Mouse (Mus musculus): Measurements from ENCODE around the gene Itprip. TPM values are rescaled to one million over a fixed set of nuclear protein-coding genes. Genes with fewer than 3 reads are reported as not detected.

The Itprip gene
- polyA plus RNA-seq, 1 experiment from 2014 or later = 5.1 TPM

DNA sequence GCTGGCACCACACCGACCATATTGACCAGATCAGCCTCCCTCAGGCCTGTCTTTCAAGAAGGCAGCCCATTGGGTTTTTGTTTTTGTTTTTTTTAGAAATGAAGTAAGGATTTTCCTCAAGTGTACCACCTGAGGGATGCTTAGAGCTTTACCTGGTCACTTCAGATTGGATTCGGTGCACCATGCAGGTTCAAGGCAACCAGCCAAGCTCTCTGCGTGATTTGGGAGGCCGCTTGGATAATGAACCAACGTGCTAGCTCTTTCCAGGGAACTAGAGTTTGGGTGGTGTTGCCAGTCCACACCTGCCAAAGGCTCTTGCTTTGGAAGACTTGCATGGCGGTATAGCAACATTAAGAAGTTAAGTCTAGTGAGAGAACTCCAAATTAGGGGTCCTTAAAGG is 26.0 kb downstream of the Itprip start:
- ATAC-seq (replicated peaks) = no peak
- H3K27me3 ChIP-seq (replicated peaks) = no peaks in the 10 kb centered on the region
- no peak overlapping the region for H3K4me2 ChIP-seq
- no peak overlapping the region for H3K27ac ChIP-seq
- no peak overlapping the region for H3K9ac ChIP-seq
- no peaks in the 10 kb centered on the region for H3K4me1 ChIP-seq
- peaks cover 5% of the 10 kb centered on the region; the same call in 1 of the 2 replicates for H3K36me3 ChIP-seq (replicated peaks)
- no peaks in the 10 kb centered on the region for H3K9me3 ChIP-seq
- no peak overlapping the region for H3K4me3 ChIP-seq
- 96% methylated on average over 6 of the region's 6 CpGs for WGBS

- Histone ChIP-seq H3K4me1 (no peaks in the 10 kb centered on the region), H3K9me3 (no peaks in the 10 kb centered on the region), H3K27ac (no peak overlapping the region), H3K4me3 (no peak overlapping the region), H3K4me2 (no peak overlapping the region), H3K36me3 (replicated peaks) (no peaks in the 10 kb centered on the region), H3K27me3 (replicated peaks) (no peaks in the 10 kb centered on the region), H3K9ac (no peak overlapping the region)
- WGBS = 82% methylated on average over 11 of the region's 11 CpGs
- ATAC-seq (replicated peaks) = no peak
Observed at GRCm38 (mm10) chr19:47891562-47892312, 27.4 kb downstream of the Itprip start.

GRCm38 (mm10) chr19:47890489-47891130 is 28.5 kb downstream of the Itprip start:
- Histone ChIP-seq H3K36me3 (replicated peaks) (no peaks in the 10 kb centered on the region), H3K4me3 (no peak overlapping the region), H3K4me2 (no peak overlapping the region), H3K27ac (no peak overlapping the region), H3K9me3 (no peaks in the 10 kb centered on the region), H3K4me1 (no peaks in the 10 kb centered on the region), H3K9ac (no peak overlapping the region), H3K27me3 (replicated peaks) (no peaks in the 10 kb centered on the region)
- ATAC-seq (replicated peaks) = no peak
- WGBS = 73% methylated on average over 10 of the region's 10 CpGs

DNA sequence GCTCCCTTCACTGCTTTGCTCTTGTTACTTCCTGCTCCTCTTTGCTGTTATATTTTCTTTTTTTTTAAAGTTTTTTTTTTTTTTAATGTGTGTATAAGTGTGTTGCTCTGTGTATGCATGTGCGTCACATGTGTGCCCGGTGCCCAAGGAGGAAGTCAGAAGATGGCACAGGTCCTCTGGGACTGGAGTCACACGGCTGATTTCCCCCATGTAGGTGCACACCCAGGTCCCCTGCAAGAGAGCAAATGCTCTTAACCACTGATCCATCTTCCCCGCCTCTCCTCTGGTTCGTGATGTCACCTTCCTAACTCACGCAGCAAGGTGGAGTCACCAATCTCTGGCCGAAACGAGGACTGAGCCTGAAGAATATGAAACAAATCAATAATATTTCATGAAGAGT is 31.1 kb downstream of the Itprip start:
- Histone ChIP-seq H3K36me3 (replicated peaks) (no peaks in the 10 kb centered on the region), H3K27ac (no peak overlapping the region), H3K4me1 (no peaks in the 10 kb centered on the region), H3K4me3 (no peak overlapping the region), H3K9ac (no peak overlapping the region), H3K27me3 (replicated peaks) (no peaks in the 10 kb centered on the region), H3K9me3 (no peaks in the 10 kb centered on the region), H3K4me2 (no peak overlapping the region)
- ATAC-seq (replicated peaks) = no peak
- 92% methylated on average over 8 of the region's 8 CpGs for WGBS

DNA sequence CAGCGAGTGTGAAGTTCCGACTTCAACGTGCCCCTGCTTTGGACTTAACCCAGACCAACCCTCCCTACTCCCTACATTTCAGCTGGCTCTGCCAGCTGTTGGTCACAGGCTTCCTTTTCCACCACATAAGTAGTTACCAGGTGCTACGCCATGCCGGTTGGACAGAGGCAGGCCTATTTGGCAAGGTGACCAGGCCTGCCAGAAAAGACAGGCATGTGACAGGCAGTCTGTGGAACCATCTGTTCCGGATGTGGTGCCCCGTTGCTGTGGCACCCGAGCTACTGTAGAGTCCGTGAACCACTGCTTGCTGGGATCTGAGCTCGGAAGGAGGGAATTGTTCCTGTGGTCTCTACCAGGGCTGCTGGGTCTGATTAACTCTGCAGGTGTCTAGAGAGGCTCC is 31.7 kb downstream of the Itprip start:
- Histone ChIP-seq H3K27ac (no peak overlapping the region), H3K9ac (no peak overlapping the region), H3K36me3 (replicated peaks) (no peaks in the 10 kb centered on the region), H3K4me2 (no peak overlapping the region), H3K4me1 (no peaks in the 10 kb centered on the region), H3K4me3 (no peak overlapping the region), H3K9me3 (no peaks in the 10 kb centered on the region), H3K27me3 (replicated peaks) (no peaks in the 10 kb centered on the region)
- WGBS = 85% methylated on average over 10 of the region's 10 CpGs
- ATAC-seq (replicated peaks) = no peak

- Histone ChIP-seq H3K27ac (no peak overlapping the region), H3K9me3 (no peaks in the 10 kb centered on the region), H3K4me3 (no peak overlapping the region), H3K9ac (no peak overlapping the region), H3K4me1 (no peaks in the 10 kb centered on the region), H3K36me3 (replicated peaks) (no peaks in the 10 kb centered on the region), H3K27me3 (replicated peaks) (no peaks in the 10 kb centered on the region), H3K4me2 (no peak overlapping the region)
- no peak for ATAC-seq (replicated peaks)
- 90% methylated on average over 7 of the region's 7 CpGs for WGBS
Observed at GRCm38 (mm10) chr19:47886617-47887016, 32.5 kb downstream of the Itprip start.

GRCm38 (mm10) chr19:47885886-47886285 is 33.2 kb downstream of the Itprip start:
- H3K27me3 ChIP-seq (replicated peaks) = no peaks in the 10 kb centered on the region
- no peak overlapping the region for H3K4me3 ChIP-seq
- ATAC-seq (replicated peaks) = no peak
- WGBS = 86% methylated on average over 11 of the region's 11 CpGs
- no peaks in the 10 kb centered on the region for H3K4me1 ChIP-seq
- no peaks in the 10 kb centered on the region for H3K9me3 ChIP-seq
- no peak overlapping the region for H3K27ac ChIP-seq
- H3K4me2 ChIP-seq = no peak overlapping the region
- no peak overlapping the region for H3K9ac ChIP-seq
- no peaks in the 10 kb centered on the region for H3K36me3 ChIP-seq (replicated peaks)

DNA sequence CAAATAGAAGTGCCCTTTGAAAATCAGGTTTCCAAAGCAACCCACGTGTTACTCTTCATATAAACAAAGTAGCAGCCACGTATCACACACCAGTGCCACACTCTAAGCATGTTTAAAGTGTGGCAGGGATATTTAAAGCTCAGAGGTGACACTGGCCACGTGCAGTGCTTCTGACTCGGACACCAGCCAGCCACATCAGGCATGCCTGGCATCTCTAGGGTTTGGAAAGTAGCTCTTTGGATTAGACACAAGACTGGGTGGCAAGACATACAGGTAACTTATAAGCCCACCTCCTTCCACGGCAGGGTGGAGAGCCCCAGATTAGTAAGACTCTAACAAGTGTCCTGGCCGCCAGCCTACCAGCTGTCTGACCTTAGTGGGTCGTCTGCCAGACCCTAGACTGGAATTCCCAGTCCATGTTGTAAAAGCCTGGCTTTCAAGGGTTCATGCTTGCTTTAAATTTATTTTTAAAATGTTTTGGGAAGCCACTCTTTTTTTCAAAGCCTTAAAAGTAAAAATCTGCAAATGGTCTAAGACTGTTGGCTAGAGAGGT is 33.8 kb downstream of the Itprip start:
- Histone ChIP-seq H3K4me2 (no peak overlapping the region), H3K4me1 (no peaks in the 10 kb centered on the region; the same call in 1 of the 2 replicates), H3K4me3 (no peak overlapping the region), H3K9ac (no peak overlapping the region), H3K27me3 (replicated peaks) (no peaks in the 10 kb centered on the region), H3K36me3 (replicated peaks) (no peaks in the 10 kb centered on the region), H3K9me3 (no peaks in the 10 kb centered on the region), H3K27ac (no peak overlapping the region)
- 73% methylated on average over 7 of the region's 7 CpGs for WGBS
- no peak for ATAC-seq (replicated peaks)

DNA sequence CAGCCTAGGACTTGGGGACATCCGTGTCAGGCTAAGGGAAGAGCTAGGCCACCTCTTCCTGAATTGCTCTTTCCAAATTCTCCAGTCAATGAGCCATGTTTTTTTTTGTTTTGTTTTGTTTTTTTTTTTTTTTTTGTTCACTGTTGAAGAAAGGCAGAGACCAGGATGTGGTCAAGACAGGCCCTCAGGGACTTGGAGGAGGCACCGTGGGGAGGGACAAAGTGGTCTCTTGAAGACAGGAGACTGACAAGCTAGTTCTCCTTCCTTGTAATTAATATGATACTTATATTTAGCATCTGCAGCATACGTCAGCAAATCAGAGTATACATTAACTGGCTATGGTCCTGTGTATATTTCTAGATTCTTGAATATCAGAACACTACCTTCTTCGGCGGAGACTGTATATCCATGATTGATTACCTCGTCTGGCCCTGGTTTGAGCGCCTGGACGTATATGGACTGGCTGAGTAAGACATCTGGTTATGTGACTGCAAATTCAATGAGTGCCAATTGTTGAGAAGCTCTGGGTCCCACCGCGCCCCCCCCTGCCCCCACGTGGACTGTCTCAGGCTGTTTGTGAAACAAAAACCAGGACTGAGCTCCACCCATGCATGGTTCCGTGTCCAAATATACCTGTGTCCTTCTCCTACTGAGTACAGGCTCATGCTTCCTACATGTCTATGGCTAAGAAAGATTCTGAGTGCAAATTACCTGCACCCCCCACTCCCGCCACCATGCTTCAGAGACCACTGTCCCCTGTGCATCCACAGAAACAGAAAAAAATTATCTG is 34.6 kb downstream of the Itprip start:
- H3K4me1 ChIP-seq = no peaks in the 10 kb centered on the region; the same call in 1 of the 2 replicates
- no peak overlapping the region for H3K4me3 ChIP-seq
- no peak overlapping the region for H3K4me2 ChIP-seq
- H3K36me3 ChIP-seq (replicated peaks) = no peaks in the 10 kb centered on the region
- no peaks in the 10 kb centered on the region for H3K27me3 ChIP-seq (replicated peaks)
- H3K9me3 ChIP-seq = no peaks in the 10 kb centered on the region
- no peak overlapping the region for H3K27ac ChIP-seq
- no peak for ATAC-seq (replicated peaks)
- no peak overlapping the region for H3K9ac ChIP-seq
- 83% methylated on average over 13 of the region's 13 CpGs for whole genome bisulfite sequencing

- Histone ChIP-seq H3K4me3 (no peak overlapping the region), H3K36me3 (replicated peaks) (no peaks in the 10 kb centered on the region), H3K27ac (no peak overlapping the region), H3K4me2 (no peak overlapping the region), H3K4me1 (no peaks in the 10 kb centered on the region; the same call in 1 of the 2 replicates), H3K9ac (no peak overlapping the region), H3K27me3 (replicated peaks) (no peaks in the 10 kb centered on the region), H3K9me3 (no peaks in the 10 kb centered on the region)
- ATAC-seq (replicated peaks) = peak; percentile 48
- 63% methylated on average over 9 of the region's 9 CpGs for WGBS
Observed at GRCm38 (mm10) chr19:47882882-47883254, 36.2 kb downstream of the Itprip start.

DNA sequence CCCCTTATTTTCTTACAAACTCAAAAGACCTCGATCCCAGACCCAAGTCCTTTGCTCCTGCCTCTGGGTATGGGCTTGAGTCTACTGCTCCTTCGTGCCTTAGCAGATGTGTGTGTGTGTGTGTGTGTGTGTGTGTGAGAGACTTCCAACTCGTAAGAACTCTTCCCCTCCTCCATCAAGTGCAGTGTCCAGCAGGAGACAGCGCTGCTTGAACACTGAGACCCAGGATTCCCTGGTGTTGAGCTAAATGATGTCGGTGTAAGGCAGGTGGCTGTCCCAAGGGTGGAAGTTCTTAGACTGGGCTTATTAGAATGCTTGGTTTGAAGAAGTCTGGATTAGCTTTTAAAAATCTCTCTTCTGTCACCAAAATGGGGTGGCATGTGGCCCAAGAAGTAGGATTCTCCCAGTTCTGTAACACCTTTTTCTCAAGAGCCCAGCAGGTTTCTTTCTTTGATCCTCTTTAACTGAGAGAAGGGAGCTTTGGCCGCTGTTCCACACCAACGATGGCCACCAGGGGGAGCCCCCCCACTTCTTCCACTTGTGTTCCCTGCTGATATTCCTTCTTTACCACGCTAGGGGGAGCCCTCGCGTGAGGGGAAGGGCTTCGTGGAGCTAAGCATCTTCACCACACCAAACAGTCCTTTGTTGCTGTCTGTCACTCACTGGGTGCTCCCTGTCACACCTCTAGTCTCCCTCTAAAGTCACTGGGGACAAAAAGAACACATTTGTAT is 36.8 kb downstream of the Itprip start:
- ATAC-seq (replicated peaks) = peak; percentile 66
- WGBS = 27% methylated on average over 11 of the region's 11 CpGs
- Histone ChIP-seq H3K4me3 (no peak overlapping the region), H3K9me3 (no peaks in the 10 kb centered on the region), H3K27me3 (replicated peaks) (no peaks in the 10 kb centered on the region), H3K36me3 (replicated peaks) (no peaks in the 10 kb centered on the region), H3K4me1 (no peaks in the 10 kb centered on the region; the same call in 1 of the 2 replicates), H3K9ac (no peak overlapping the region), H3K27ac (no peak overlapping the region), H3K4me2 (no peak overlapping the region)

- H3K36me3 ChIP-seq (replicated peaks) = no peaks in the 10 kb centered on the region
- no peaks in the 10 kb centered on the region; the same call in 1 of the 2 replicates for H3K4me1 ChIP-seq
- H3K27me3 ChIP-seq (replicated peaks) = no peaks in the 10 kb centered on the region
- no peaks in the 10 kb centered on the region for H3K9me3 ChIP-seq
- H3K4me2 ChIP-seq = no peak overlapping the region
- H3K9ac ChIP-seq = no peak overlapping the region
- 84% methylated on average over 7 of the region's 7 CpGs for WGBS
- no peak overlapping the region for H3K4me3 ChIP-seq
- no peak overlapping the region for H3K27ac ChIP-seq
- ATAC-seq (replicated peaks) = no peak
Observed at GRCm38 (mm10) chr19:47881538-47881937, 37.6 kb downstream of the Itprip start.
